Mouse (Mus musculus) lung, embryonic 14.5 days (tissue): ENCODE measurements around the gene Fgfr4. TPM values are rescaled to one million over a fixed set of nuclear protein-coding genes. Genes with fewer than 3 reads are reported as not detected.

ENCODE experiments used
- ATAC-seq: fragments of 200-750 bp; cut with Nextera tagmentation; 2 replicates; pipeline ENCODE4 v1.8.0; 2017; ENCODE audit warnings: mild to moderate bottlenecking, moderate TSS enrichment, moderate library complexity; ENCODE audit not compliant: insufficient read depth
- DNase-seq: peaks from one replicate; pipeline ENCODE4 v3.0.0-alpha.2; 2015
- H3K27ac ChIP-seq: fragments of 300-500 bp; sonication (generic); 2 replicates; pipeline ENCODE4 v1.5.1; 2014; ENCODE audit warnings: low read depth, mild to moderate bottlenecking, moderate library complexity
- H3K27me3 ChIP-seq: fragments of 300-500 bp; sonication (generic); 2 replicates; pipeline ENCODE4 v1.6.1; 2014; ENCODE audit warnings: low read length, control low read depth; ENCODE audit not compliant: insufficient read depth
- H3K36me3 ChIP-seq: fragments of 300-500 bp; sonication (generic); 2 replicates; pipeline ENCODE4 v1.6.1; 2014; ENCODE audit warnings: control low read depth; ENCODE audit not compliant: insufficient read depth
- H3K4me1 ChIP-seq: fragments of 300-500 bp; sonication (generic); 2 replicates; pipeline ENCODE4 v1.6.1; 2014; ENCODE audit warnings: antibody characterized with exemption, control low read depth; ENCODE audit not compliant: insufficient read depth
- H3K4me2 ChIP-seq: fragments of 300-500 bp; sonication (generic); 2 replicates; pipeline ENCODE4 v1.6.1; 2014; ENCODE audit warnings: mild to moderate bottlenecking
- H3K4me3 ChIP-seq: fragments of 300-500 bp; sonication (generic); 2 replicates; pipeline ENCODE4 v1.5.1; 2014; ENCODE audit warnings: low read depth, low read length
- H3K9ac ChIP-seq: fragments of 300-500 bp; sonication (generic); 2 replicates; pipeline ENCODE4 v1.6.1; 2014
- H3K9me3 ChIP-seq: fragments of 300-500 bp; sonication (generic); 2 replicates; pipeline ENCODE4 v1.6.1; 2016; ENCODE audit warnings: low read depth, low read length, control low read depth
- CTCF ChIP-seq: IDR thresholded peaks from 2 replicates; pipeline ENCODE4 v1.5.1; 2016; ENCODE audit warnings: antibody characterized with exemption, low read depth
- WGBS: fragments of 180-500 bp; shearing (Covaris S2); extraction: QIAGEN DNeasy Blood & Tissue Kit; methylation state at CpG from one replicate; pipeline ENCODE4 v1.1.7; 2014; 5-methylcytosine and 5-hydroxymethylcytosine counted together
- polyA plus RNA-seq: library from polyadenylated mRNA; unstranded; fragments of >200 nt; fragmentation: Nextera tagmentation; extraction: Ambion mirVana; gene quantifications from 2 replicates; pipeline ENCODE4 v1.2.1, GENCODE M21; 2014

Fgfr4 gene
- polyA plus RNA-seq, 1 experiment from 2014 or later: 17.3 TPM

DNA sequence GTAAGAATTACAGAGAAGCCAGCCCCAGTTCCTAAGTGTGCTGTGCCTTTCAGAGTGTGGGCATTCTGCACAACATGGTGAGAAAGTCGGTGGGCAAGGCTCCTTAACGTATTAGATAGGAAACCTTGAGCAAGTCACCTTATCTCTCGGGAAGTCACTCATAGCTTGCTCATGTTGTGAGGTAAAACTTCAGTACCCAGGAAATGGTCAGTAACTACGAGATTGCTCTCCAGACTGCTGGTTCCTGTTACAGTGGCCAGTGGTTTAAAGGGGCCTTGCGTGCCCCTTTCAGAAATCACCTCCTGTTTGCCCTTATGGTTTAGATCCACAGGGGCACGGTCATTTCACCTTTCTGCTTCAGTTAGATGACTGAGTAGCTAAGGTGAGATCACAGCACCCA is 38.1 kb upstream of the Fgfr4 start:
- Histone ChIP-seq H3K36me3 (peaks cover 52% of the 10 kb centered on the region), H3K4me1 (no peaks in the 10 kb centered on the region), H3K27me3 (no peaks in the 10 kb centered on the region), H3K9me3 (no peaks in the 10 kb centered on the region), H3K4me3 (no peak overlapping the region), H3K9ac (no peak overlapping the region), H3K27ac (no peak overlapping the region), H3K4me2 (no peak overlapping the region)
- DNase-seq: no peak
- 84% methylated on average over 6 of the region's 6 CpGs for WGBS
- no peak for TF ChIP-seq CTCF
- no peak for ATAC-seq

DNA sequence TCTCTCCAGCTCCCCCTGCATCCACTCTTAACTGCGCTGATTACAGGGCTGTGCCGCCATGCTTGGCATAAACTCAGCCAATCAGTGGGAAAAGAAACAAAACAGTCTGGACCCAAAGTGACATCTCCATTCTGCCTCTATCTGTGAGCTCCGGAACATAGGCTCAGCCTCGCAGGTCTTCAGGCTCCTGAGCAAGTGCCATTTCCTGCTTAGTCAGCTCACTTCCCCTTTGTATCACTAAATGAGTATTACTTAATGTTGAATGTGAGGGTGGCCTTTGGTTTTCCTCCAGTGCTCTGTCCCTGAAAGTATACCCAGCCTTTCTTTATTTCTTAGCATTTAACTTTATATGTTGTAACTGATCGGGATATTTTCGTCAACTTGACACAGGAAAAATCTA is 27.5 kb upstream of the Fgfr4 start:
- DNase-seq: no peak
- 95% methylated on average over 6 of the region's 6 CpGs for WGBS
- Histone ChIP-seq H3K4me3 (no peak overlapping the region), H3K27me3 (no peaks in the 10 kb centered on the region), H3K36me3 (peaks cover 59% of the 10 kb centered on the region), H3K27ac (no peak overlapping the region), H3K4me2 (no peak overlapping the region), H3K9ac (no peak overlapping the region), H3K9me3 (no peaks in the 10 kb centered on the region), H3K4me1 (no peaks in the 10 kb centered on the region)
- TF ChIP-seq CTCF: no peak
- no peak for ATAC-seq

DNA sequence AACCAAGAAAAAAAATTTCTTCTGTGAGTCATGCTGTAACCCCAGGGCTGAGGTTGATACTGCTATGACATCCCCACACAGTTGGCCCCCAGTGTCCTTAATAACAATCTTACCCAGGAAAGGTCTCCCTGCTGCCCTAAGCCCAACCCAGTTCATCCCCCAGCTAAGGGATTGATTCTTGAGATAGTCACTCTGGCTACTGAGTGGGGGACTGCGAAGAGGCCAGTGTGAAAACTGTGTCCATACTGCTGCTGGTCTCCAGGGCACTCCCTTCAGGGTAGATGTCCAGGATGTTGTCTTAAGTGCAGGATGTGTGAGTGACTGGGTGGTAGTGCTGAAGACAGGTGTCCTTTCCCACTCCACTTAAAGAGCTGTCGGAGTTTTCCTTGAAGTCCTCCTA is 19.0 kb upstream of the Fgfr4 start, which contains the start of gene Gm17617:
Gene Gm17617, minus strand, starts transcription at position 101 of the 400 bp plus-strand sequence.
- Histone ChIP-seq H3K4me1 (no peaks in the 10 kb centered on the region), H3K27me3 (no peaks in the 10 kb centered on the region), H3K27ac (no peak within 1 kb of the TSS), H3K9ac (no peak within 1 kb of the TSS), H3K36me3 (peaks cover 48% of the 10 kb centered on the region), H3K9me3 (no peaks in the 10 kb centered on the region), H3K4me2 (no peak within 1 kb of the TSS), H3K4me3 (no peak within 1 kb of the TSS)
- no peak for TF ChIP-seq CTCF
- ATAC-seq (no peak), DNase-seq (no peak)
- WGBS: 91% methylated on average over 2 of the region's 2 CpGs

DNA sequence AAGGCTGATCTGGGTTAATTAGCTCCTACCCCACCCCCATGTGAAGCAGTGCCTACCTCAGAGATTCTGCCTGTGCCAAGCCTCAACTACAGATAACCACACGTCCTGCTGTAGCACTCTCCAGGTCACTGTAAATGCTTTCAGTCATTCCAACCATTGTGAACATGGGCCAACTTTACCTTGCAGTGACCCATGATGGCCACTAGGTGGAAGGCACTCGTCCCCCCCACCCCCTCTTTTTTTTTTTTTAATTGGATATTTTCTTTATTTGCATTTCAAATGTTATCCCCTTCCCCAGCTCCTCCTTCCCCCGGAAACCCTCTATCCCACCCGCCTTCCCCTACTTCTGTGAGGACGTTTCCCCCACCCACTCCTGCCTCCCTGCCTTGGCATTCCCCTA is 17.1 kb upstream of the Fgfr4 start:
- Histone ChIP-seq H3K9ac (no peak overlapping the region), H3K36me3 (peaks cover 36% of the 10 kb centered on the region), H3K4me1 (no peaks in the 10 kb centered on the region), H3K27me3 (no peaks in the 10 kb centered on the region), H3K4me3 (no peak overlapping the region), H3K4me2 (no peak overlapping the region), H3K27ac (no peak overlapping the region), H3K9me3 (no peaks in the 10 kb centered on the region)
- DNase-seq (peak; percentile 64), ATAC-seq (no peak)
- 7% methylated on average over 5 of the region's 5 CpGs for WGBS
- TF ChIP-seq CTCF: peak; percentile 79

DNA sequence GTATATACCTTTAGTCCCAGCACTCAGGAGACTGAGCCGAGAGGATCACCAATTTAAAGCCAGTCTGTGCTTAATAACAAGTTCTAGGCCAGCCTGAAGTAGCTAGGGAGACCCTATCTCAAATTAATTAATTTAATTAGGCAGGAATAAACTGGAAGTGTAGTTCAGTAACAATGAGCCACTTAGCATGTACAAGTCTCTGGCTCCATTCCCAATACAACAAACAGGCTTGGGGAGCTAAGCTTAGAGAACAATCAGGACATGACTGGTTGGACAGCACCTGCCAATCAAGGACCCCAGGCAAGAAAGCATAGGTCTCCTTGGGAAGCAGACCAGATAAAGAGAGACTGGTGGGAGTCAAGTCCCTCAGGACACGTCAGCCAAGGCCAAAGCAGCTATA is 12.2 kb upstream of the Fgfr4 start:
- H3K4me1 ChIP-seq: no peaks in the 10 kb centered on the region
- H3K27ac ChIP-seq: no peak overlapping the region
- DNase-seq (no peak), ATAC-seq (no peak)
- WGBS: 72% methylated on average over 2 of the region's 2 CpGs
- no peaks in the 10 kb centered on the region for H3K27me3 ChIP-seq
- H3K9ac ChIP-seq: no peak overlapping the region
- H3K9me3 ChIP-seq: no peaks in the 10 kb centered on the region
- H3K4me3 ChIP-seq: no peak overlapping the region
- H3K4me2 ChIP-seq: no peak overlapping the region
- H3K36me3 ChIP-seq: no peaks in the 10 kb centered on the region
- TF ChIP-seq CTCF: no peak

DNA sequence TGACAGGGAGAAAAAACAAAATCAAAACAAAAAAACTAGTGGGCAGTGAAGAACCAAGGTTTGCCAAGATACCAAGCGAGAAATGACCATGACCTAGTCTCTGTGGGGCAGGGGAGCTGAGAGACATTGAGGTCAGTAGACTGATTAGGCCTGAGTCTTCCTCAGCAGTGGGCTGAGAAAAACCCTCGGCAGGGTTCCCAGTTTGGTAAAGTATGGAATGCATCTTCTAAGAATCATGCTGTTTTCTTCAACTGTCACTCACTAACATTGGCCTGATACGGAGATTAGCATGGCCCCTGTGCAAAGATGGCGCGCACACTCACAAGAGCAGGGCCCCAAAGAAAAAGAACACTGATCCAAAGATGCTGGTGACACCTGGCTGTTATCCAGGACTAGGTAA is 1.5 kb downstream of the Fgfr4 start:
- Histone ChIP-seq H3K9me3 (no peaks in the 10 kb centered on the region), H3K4me2 (peak overlapping the region; percentile 84), H3K4me3 (peak overlapping the region; percentile 61; the same call in 1 of the 2 replicates), H3K4me1 (no peaks in the 10 kb centered on the region; the same call in 1 of the 2 replicates), H3K27me3 (peaks cover 18% of the 10 kb centered on the region), H3K9ac (no peak overlapping the region), H3K27ac (no peak overlapping the region), H3K36me3 (peaks cover 16% of the 10 kb centered on the region)
- DNase-seq: peak; percentile 60
- ATAC-seq: no peak
- TF ChIP-seq CTCF: no peak
- 65% methylated on average over 5 of the region's 5 CpGs for WGBS

DNA sequence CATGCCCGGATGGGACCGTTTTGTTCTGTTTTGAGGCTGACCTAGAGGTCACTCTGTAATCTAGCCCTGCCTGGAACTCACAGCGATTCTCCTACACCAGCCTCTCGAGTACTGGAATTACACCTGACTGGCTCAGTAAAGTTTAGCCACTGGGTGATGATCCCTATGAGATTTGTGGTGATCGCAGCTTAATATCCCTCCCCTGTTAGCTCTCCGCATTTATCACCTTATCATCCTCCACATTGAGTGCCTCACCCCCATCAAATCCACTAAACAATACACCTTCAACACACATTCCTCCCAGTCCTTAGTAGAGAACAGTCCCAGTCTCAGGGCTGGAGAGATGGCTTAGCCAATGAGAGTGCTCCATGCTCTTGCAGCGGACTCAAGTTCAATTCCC is 9.9 kb downstream of the Fgfr4 start:
- Histone ChIP-seq H3K9me3 (no peaks in the 10 kb centered on the region), H3K36me3 (peaks cover 23% of the 10 kb centered on the region), H3K27ac (no peak overlapping the region), H3K4me2 (no peak overlapping the region), H3K4me3 (no peak overlapping the region), H3K27me3 (no peaks in the 10 kb centered on the region), H3K9ac (no peak overlapping the region), H3K4me1 (no peaks in the 10 kb centered on the region)
- DNase-seq (no peak), ATAC-seq (no peak)
- TF ChIP-seq CTCF: no peak
- WGBS: 58% methylated on average over 7 of the region's 7 CpGs

DNA sequence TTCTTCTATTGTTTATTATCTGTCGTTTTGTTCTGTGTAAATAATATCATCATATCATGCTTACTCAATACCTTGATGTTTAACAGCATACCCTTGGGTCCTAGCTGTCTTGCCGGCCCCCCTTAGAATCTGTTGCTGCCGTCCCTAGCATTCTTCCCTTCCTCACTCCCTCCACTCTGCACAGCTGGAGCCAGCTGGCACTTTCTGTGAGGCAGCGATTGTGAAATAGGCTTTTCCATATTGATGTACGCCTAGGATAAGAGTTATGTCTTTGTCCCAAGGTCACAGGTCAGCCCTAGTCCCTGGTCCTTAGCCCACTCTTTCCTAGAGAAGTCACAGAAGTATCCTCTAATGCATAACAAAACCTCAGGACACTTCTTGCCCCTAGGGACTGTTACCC is 11.1 kb downstream of the Fgfr4 start:
- WGBS: 37% methylated on average over 5 of the region's 5 CpGs
- H3K4me2 ChIP-seq: no peak overlapping the region
- peak; percentile 88 for DNase-seq
- ATAC-seq: peak; percentile 66; the same call in 1 of the 2 replicates
- H3K4me3 ChIP-seq: no peak overlapping the region
- H3K36me3 ChIP-seq: peaks cover 20% of the 10 kb centered on the region
- no peaks in the 10 kb centered on the region for H3K9me3 ChIP-seq
- no peaks in the 10 kb centered on the region for H3K27me3 ChIP-seq
- H3K4me1 ChIP-seq: no peaks in the 10 kb centered on the region
- H3K9ac ChIP-seq: no peak overlapping the region
- no peak overlapping the region for H3K27ac ChIP-seq
- TF ChIP-seq CTCF: no peak
